Mouse (Mus musculus) spleen, adult 12 weeks (tissue): ENCODE results near the gene Gm8362.
"Not testable (repeated sequence)": the region's sequence is repeated elsewhere in the genome, so short reads cannot be mapped to it uniquely, and the experiment has no call there.

Experiments
- DNase-seq: peaks from one replicate; pipeline ENCODE4 v3.0.0; 2022; ENCODE audit warnings: low spot score

Gene Gm8362

GRCm38 (mm10) chr14:6774311-6774710 is at the start of gene Gm8362:
Gm8362 (minus strand) TSS chr14:6774411.
- DNase-seq, result not testable (repeated sequence)

- not testable (repeated sequence) for DNase-seq
Measured at GRCm38 (mm10) chr14:6823297-6823696, 49.1 kb upstream of the Gm8362 start.

GRCm38 (mm10) chr14:6757231-6757536 is 17.0 kb downstream of the Gm8362 start:
- not testable (repeated sequence) for DNase-seq

- not testable (repeated sequence) for DNase-seq
Measured at GRCm38 (mm10) chr14:6756384-6757230, 17.6 kb downstream of the Gm8362 start.

GRCm38 (mm10) chr14:6742232-6742631 is 32.0 kb downstream of the Gm8362 start, which contains the start of gene Gm3636:
Gm3636 (minus strand) TSS chr14:6742332.
- DNase-seq, result not testable (repeated sequence)

- DNase-seq, result not testable (repeated sequence)
Measured at GRCm38 (mm10) chr14:6720151-6720550, 54.1 kb downstream of the Gm8362 start, which contains the start of gene Gm8050. Gm8050 (minus strand) TSS chr14:6720251.
